Mouse (Mus musculus): ENCODE results near the gene Mrap2. TPM values are rescaled to one million over a fixed set of nuclear protein-coding genes. Genes with fewer than 3 reads are reported as not detected.

Gene Mrap2
- total and polyA plus RNA-seq, 3 experiments: 0.06 to 4.5 (median 2.0) TPM

GRCm38 (mm10) chr9:87187336-87187735 lies 43.2 kb downstream of the Mrap2 start:
- intact Hi-C loops (cut with DNase I): no loop called here
- Histone ChIP-seq H3K4me3 (no peak overlapping the region), H3K36me3 (ENCODE audit: control insufficient read depth, insufficient read depth, low read length) (no peaks in the 10 kb centered on the region), H3K4me1 (ENCODE audit: control insufficient read depth, insufficient read depth, low read length) (no peaks in the 10 kb centered on the region), H3K27ac (no peak overlapping the region), H3K9ac (ENCODE audit: low read depth, low read length) (no peak overlapping the region), H3K27me3 (ENCODE audit: control insufficient read depth, insufficient read depth, low read length) (no peaks in the 10 kb centered on the region), H3K79me2 (replicated peaks; ENCODE audit: control insufficient read depth, insufficient read depth, low read length) (no peaks in the 10 kb centered on the region)
- DNase-seq: no peak
- TF ChIP-seq POLR2A (IDR thresholded peaks at IDR 0.05; ENCODE audit: insufficient read depth, low read depth, low read length): no peak
- TF ChIP-seq EP300 (IDR thresholded peaks at IDR 0.05; ENCODE audit: insufficient read depth, low read depth, low read length): no peak
- TF ChIP-seq CTCF (IDR thresholded peaks at IDR 0.05): no peak
- WGBS: 80% methylated on average over 4 of the region's 4 CpGs

DNA sequence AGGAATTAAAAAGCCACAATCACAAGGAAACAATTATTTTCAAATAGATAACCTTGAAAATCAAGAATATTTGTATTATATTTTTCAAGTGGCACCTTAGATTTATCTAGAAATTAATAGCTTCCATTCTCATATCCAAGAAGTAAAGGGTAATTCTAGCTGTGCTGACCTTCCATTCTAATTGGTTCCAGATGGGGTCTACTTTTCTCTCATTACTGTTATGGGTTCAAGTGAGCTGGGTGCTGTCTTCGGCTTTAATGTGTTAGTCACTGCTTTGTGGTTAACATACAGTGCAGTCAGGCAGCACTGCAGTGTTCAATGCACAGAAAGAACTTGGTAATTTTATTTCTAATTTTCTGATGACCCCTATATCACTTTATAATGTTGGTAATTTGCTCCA lies 49.6 kb downstream of the Mrap2 start:
- Histone ChIP-seq H3K36me3 (ENCODE audit: control insufficient read depth, insufficient read depth, low read length) (no peaks in the 10 kb centered on the region), H3K27me3 (ENCODE audit: control insufficient read depth, insufficient read depth, low read length) (no peaks in the 10 kb centered on the region), H3K4me1 (ENCODE audit: control insufficient read depth, insufficient read depth, low read length) (no peaks in the 10 kb centered on the region), H3K4me3 (no peak overlapping the region), H3K79me2 (replicated peaks; ENCODE audit: control insufficient read depth, insufficient read depth, low read length) (no peaks in the 10 kb centered on the region), H3K9ac (ENCODE audit: low read depth, low read length) (no peak overlapping the region), H3K27ac (no peak overlapping the region)
- TF ChIP-seq CTCF (IDR thresholded peaks at IDR 0.05): no peak
- TF ChIP-seq POLR2A (IDR thresholded peaks at IDR 0.05; ENCODE audit: insufficient read depth, low read depth, low read length): no peak
- TF ChIP-seq EP300 (IDR thresholded peaks at IDR 0.05; ENCODE audit: insufficient read depth, low read depth, low read length): no peak
- WGBS: 98% methylated on average over 1 of the region's 1 CpGs
- intact Hi-C loops (cut with DNase I): no loop called here
- no peak for DNase-seq

GRCm38 (mm10) chr9:87197277-87197676 lies 53.2 kb downstream of the Mrap2 start:
- no peaks in the 10 kb centered on the region for H3K27me3 ChIP-seq (ENCODE audit: control insufficient read depth, insufficient read depth, low read length)
- WGBS: 71% methylated on average over 3 of the region's 3 CpGs
- TF ChIP-seq EP300 (IDR thresholded peaks at IDR 0.05; ENCODE audit: insufficient read depth, low read depth, low read length): no peak
- TF ChIP-seq POLR2A (IDR thresholded peaks at IDR 0.05; ENCODE audit: insufficient read depth, low read depth, low read length): no peak
- TF ChIP-seq CTCF (IDR thresholded peaks at IDR 0.05): no peak
- H3K36me3 ChIP-seq (ENCODE audit: control insufficient read depth, insufficient read depth, low read length): no peaks in the 10 kb centered on the region
- intact Hi-C loops (cut with DNase I): no loop called here
- no peak overlapping the region for H3K9ac ChIP-seq (ENCODE audit: low read depth, low read length)
- DNase-seq: no peak
- H3K79me2 ChIP-seq (replicated peaks; ENCODE audit: control insufficient read depth, insufficient read depth, low read length): no peaks in the 10 kb centered on the region
- H3K27ac ChIP-seq: no peak overlapping the region
- no peak overlapping the region for H3K4me3 ChIP-seq
- no peaks in the 10 kb centered on the region for H3K4me1 ChIP-seq (ENCODE audit: control insufficient read depth, insufficient read depth, low read length)

GRCm38 (mm10) chr9:87198036-87198435 lies 53.9 kb downstream of the Mrap2 start:
- H3K9ac ChIP-seq (ENCODE audit: low read depth, low read length): no peak overlapping the region
- 87% methylated on average over 6 of the region's 6 CpGs for WGBS
- no peaks in the 10 kb centered on the region for H3K27me3 ChIP-seq (ENCODE audit: control insufficient read depth, insufficient read depth, low read length)
- no peaks in the 10 kb centered on the region for H3K79me2 ChIP-seq (replicated peaks; ENCODE audit: control insufficient read depth, insufficient read depth, low read length)
- no peaks in the 10 kb centered on the region for H3K36me3 ChIP-seq (ENCODE audit: control insufficient read depth, insufficient read depth, low read length)
- H3K27ac ChIP-seq: no peak overlapping the region
- intact Hi-C loops (cut with DNase I): no loop called here
- H3K4me3 ChIP-seq: no peak overlapping the region
- no peaks in the 10 kb centered on the region for H3K4me1 ChIP-seq (ENCODE audit: control insufficient read depth, insufficient read depth, low read length)
- DNase-seq: no peak
- no peak for TF ChIP-seq POLR2A (IDR thresholded peaks at IDR 0.05; ENCODE audit: insufficient read depth, low read depth, low read length)
- TF ChIP-seq CTCF (IDR thresholded peaks at IDR 0.05): no peak
- TF ChIP-seq EP300 (IDR thresholded peaks at IDR 0.05; ENCODE audit: insufficient read depth, low read depth, low read length): no peak

GRCm38 (mm10) chr9:87200426-87200825 lies 56.3 kb downstream of the Mrap2 start:
- DNase-seq: no peak
- Histone ChIP-seq H3K4me3 (no peak overlapping the region), H3K79me2 (replicated peaks; ENCODE audit: control insufficient read depth, insufficient read depth, low read length) (no peaks in the 10 kb centered on the region), H3K27me3 (ENCODE audit: control insufficient read depth, insufficient read depth, low read length) (no peaks in the 10 kb centered on the region), H3K9ac (ENCODE audit: low read depth, low read length) (no peak overlapping the region), H3K4me1 (ENCODE audit: control insufficient read depth, insufficient read depth, low read length) (no peaks in the 10 kb centered on the region), H3K36me3 (ENCODE audit: control insufficient read depth, insufficient read depth, low read length) (no peaks in the 10 kb centered on the region; the same call in 1 of the 2 replicates), H3K27ac (no peak overlapping the region)
- intact Hi-C loops (cut with DNase I): no loop called here
- TF ChIP-seq EP300 (IDR thresholded peaks at IDR 0.05; ENCODE audit: insufficient read depth, low read depth, low read length): no peak
- no peak for TF ChIP-seq POLR2A (IDR thresholded peaks at IDR 0.05; ENCODE audit: insufficient read depth, low read depth, low read length)
- no peak for TF ChIP-seq CTCF (IDR thresholded peaks at IDR 0.05)
- WGBS: 94% methylated on average over 5 of the region's 5 CpGs

- Histone ChIP-seq H3K9ac (ENCODE audit: low read depth, low read length) (no peak overlapping the region), H3K4me1 (ENCODE audit: control insufficient read depth, insufficient read depth, low read length) (no peaks in the 10 kb centered on the region), H3K27ac (no peak overlapping the region), H3K36me3 (ENCODE audit: control insufficient read depth, insufficient read depth, low read length) (no peaks in the 10 kb centered on the region; the same call in 1 of the 2 replicates), H3K79me2 (replicated peaks; ENCODE audit: control insufficient read depth, insufficient read depth, low read length) (no peaks in the 10 kb centered on the region), H3K4me3 (no peak overlapping the region), H3K27me3 (ENCODE audit: control insufficient read depth, insufficient read depth, low read length) (no peaks in the 10 kb centered on the region)
- no peak for DNase-seq
- WGBS: 94% methylated on average over 4 of the region's 4 CpGs
- TF ChIP-seq CTCF (IDR thresholded peaks at IDR 0.05): no peak
- TF ChIP-seq POLR2A (IDR thresholded peaks at IDR 0.05; ENCODE audit: insufficient read depth, low read depth, low read length): no peak
- no peak for TF ChIP-seq EP300 (IDR thresholded peaks at IDR 0.05; ENCODE audit: insufficient read depth, low read depth, low read length)
- intact Hi-C loops (cut with DNase I): no loop called here
These were observed 56.8 kb downstream of the Mrap2 start for GRCm38 (mm10) chr9:87200919-87201318.
